Mouse (Mus musculus): ENCODE measurements around the gene Sh3glb2.

DNA sequence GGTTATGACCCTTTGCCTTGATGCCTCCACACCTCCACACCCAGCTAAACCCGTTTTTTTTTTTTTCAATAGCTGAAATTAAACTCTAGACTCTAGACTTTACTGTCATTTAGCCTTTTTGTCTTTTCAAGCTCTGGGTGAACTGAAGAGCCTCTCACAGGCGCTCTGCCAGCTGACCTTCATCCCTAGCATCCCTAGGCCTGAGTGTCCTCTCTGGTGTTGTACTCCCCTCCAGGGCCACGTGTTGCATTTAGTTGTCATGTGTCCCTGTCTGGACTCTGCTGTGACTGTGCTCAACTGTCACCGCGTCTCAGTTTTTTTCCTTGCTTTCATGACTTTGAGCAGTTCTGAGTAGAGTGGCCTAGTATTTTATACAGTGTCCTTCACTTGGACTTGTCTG, 59.2 kb downstream of the Sh3glb2 start:
- TF ChIP-seq CTCF (IDR thresholded peaks at IDR 0.05; ENCODE audit: control insufficient read depth, insufficient read depth, insufficient replicate concordance, low read depth, low read length) (no peak), POLR2A (IDR thresholded peaks at IDR 0.05; ENCODE audit: control insufficient read depth, low read depth, low read length) (no peak)
